Mouse (Mus musculus) forebrain, embryonic 15.5 days (tissue): ENCODE measurements around the gene Cdc42se1. TPM values are rescaled to one million over a fixed set of nuclear protein-coding genes. Genes with fewer than 3 reads are reported as not detected.

Source experiments
- ATAC-seq: fragments of 200-750 bp; cut with Nextera tagmentation; replicated peaks from 2 replicates; pipeline ENCODE4 v1.8.0; 2017; ENCODE audit warnings: mild to moderate bottlenecking, moderate TSS enrichment, moderate library complexity
- H3K27ac ChIP-seq: fragments of 300-500 bp; sonication (generic); replicated peaks from 2 replicates; pipeline ENCODE4 v1.5.1; 2015; ENCODE audit warnings: mild to moderate bottlenecking, inconsistent platforms
- H3K27me3 ChIP-seq: fragments of 300-500 bp; sonication (generic); 2 replicates; pipeline ENCODE4 v1.6.1; 2015; ENCODE audit warnings: inconsistent platforms
- H3K36me3 ChIP-seq: fragments of 300-500 bp; sonication (generic); 2 replicates; pipeline ENCODE4 v1.6.1; 2015; ENCODE audit warnings: mild to moderate bottlenecking, inconsistent platforms
- H3K4me1 ChIP-seq: fragments of 300-500 bp; sonication (generic); 2 replicates; pipeline ENCODE4 v1.6.1; 2015; ENCODE audit warnings: inconsistent platforms
- H3K4me2 ChIP-seq: fragments of 300-500 bp; sonication (generic); replicated peaks from 2 replicates; pipeline ENCODE4 v1.6.1; 2015; ENCODE audit warnings: mild to moderate bottlenecking, inconsistent platforms
- H3K4me3 ChIP-seq: fragments of 300-500 bp; sonication (generic); 2 replicates; pipeline ENCODE4 v1.5.1; 2015; ENCODE audit warnings: mild to moderate bottlenecking, inconsistent platforms
- H3K9ac ChIP-seq: fragments of 300-500 bp; sonication (generic); replicated peaks from 2 replicates; pipeline ENCODE4 v1.6.1; 2015; ENCODE audit warnings: mild to moderate bottlenecking, inconsistent platforms
- H3K9me3 ChIP-seq: fragments of 300-500 bp; sonication (generic); 2 replicates; pipeline ENCODE4 v1.6.1; 2016; ENCODE audit warnings: inconsistent platforms
- WGBS: fragments of 180-500 bp; shearing (Covaris S2); methylation state at CpG from one replicate; pipeline ENCODE4 v1.1.7; 2015; ENCODE audit warnings: mixed read lengths; 5-methylcytosine and 5-hydroxymethylcytosine counted together
- polyA plus RNA-seq: library from polyadenylated mRNA; unstranded; fragments of >200 nt; fragmentation: Nextera tagmentation; extraction: Ambion mirVana; gene quantifications from 2 replicates; pipeline ENCODE4 v1.2.1, GENCODE M21; 2015

Cdc42se1 gene
- polyA plus RNA-seq: 88.5 and 90.0 TPM in 2 replicates

- peak within 1 kb of the TSS; percentile 90 for H3K4me2 ChIP-seq
- H3K4me3 ChIP-seq: peak within 1 kb of the TSS; percentile 97
- peak; percentile 92 for ATAC-seq
- H3K9me3 ChIP-seq: no peaks in the 10 kb centered on the region
- WGBS: under 1% methylated on average over 63 of the region's 64 CpGs
- H3K9ac ChIP-seq: peak within 1 kb of the TSS; percentile 97
- H3K27me3 ChIP-seq: no peaks in the 10 kb centered on the region
- H3K4me1 ChIP-seq: peaks cover 63% of the 10 kb centered on the region
- H3K36me3 ChIP-seq: peaks cover 42% of the 10 kb centered on the region
- H3K27ac ChIP-seq: peak within 1 kb of the TSS; percentile 99
Measured at GRCm38 (mm10) chr3:95228148-95228893, at the start of gene Cdc42se1. TSS of gene Cdc42se1 (plus strand) at chr3:95228732.

DNA sequence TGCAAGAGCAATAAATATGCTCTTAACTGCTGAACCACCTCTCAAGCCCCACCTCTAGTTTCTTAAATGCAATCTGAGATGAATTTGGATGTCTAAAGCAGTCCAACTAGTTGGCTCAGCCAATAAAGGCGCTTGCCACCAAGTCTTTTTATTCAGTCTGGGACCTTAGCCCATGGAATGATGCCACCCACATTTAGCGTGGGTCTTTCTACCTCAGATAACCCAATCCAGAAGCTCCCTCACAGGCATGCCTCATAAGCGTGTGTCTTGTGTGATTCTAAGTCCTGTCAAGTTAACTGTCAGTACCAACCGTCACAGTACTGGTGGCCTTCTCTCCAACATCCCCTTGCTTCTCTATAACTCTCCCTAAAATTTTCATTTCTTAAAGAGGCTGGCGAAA lies 49.6 kb upstream of the Cdc42se1 start:
- H3K9me3 ChIP-seq: no peaks in the 10 kb centered on the region
- no peak overlapping the region for H3K4me2 ChIP-seq
- 75% methylated on average over 5 of the region's 5 CpGs for WGBS
- no peak for ATAC-seq
- no peak overlapping the region for H3K27ac ChIP-seq
- no peak overlapping the region for H3K4me3 ChIP-seq
- no peak overlapping the region for H3K9ac ChIP-seq
- no peaks in the 10 kb centered on the region; the same call in 1 of the 2 replicates for H3K27me3 ChIP-seq
- H3K4me1 ChIP-seq: peaks cover 2% of the 10 kb centered on the region
- H3K36me3 ChIP-seq: peaks cover 1% of the 10 kb centered on the region; the same call in 1 of the 2 replicates

DNA sequence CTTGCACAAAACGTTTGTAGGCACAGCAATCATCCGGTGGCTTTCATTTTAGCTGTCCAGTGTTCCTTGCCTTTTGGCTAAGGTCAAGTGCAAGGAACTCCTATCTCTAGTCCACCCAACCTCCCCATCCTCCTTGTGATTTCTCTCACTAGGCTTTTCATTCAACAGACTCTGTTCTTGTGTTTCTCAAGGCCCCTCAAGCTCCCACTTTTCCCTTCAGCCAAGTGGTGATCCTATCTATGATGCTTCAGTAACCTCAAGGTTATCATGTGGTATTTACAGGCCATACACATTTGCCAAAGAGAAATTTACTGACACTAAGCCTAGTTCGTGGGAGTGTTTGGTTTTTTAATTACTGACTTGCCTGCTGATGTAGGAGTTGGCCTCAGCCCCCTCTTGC lies 48.6 kb upstream of the Cdc42se1 start:
- no peak for ATAC-seq
- WGBS: 75% methylated on average over 3 of the region's 3 CpGs
- H3K9me3 ChIP-seq: no peaks in the 10 kb centered on the region
- no peaks in the 10 kb centered on the region for H3K4me1 ChIP-seq
- no peak overlapping the region for H3K4me2 ChIP-seq
- H3K4me3 ChIP-seq: no peak overlapping the region
- peaks cover 3% of the 10 kb centered on the region; the same call in 1 of the 2 replicates for H3K36me3 ChIP-seq
- H3K27ac ChIP-seq: no peak overlapping the region
- H3K27me3 ChIP-seq: no peaks in the 10 kb centered on the region
- H3K9ac ChIP-seq: no peak overlapping the region

DNA sequence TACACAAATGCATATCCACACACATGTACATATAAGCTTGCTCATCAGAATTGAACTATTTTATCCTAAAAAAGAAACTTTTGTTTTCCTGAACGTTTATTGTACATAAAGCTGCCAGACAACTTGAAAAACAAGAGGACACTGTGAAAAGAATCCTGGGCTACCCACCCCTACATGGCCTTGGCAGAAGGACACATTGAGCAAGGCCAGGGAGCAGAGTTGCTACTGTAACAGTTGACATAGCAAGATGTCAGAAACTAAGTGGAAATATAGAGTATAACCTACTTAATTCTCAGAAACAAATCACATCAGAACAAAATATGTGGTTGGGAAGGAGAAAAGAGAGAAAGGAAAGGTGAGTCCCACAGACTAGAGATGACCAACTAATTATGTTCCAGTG lies 46.7 kb upstream of the Cdc42se1 start:
- no peak overlapping the region for H3K4me2 ChIP-seq
- no peak for ATAC-seq
- H3K27me3 ChIP-seq: no peaks in the 10 kb centered on the region
- H3K27ac ChIP-seq: no peak overlapping the region
- H3K4me3 ChIP-seq: no peak overlapping the region
- H3K9me3 ChIP-seq: no peaks in the 10 kb centered on the region
- WGBS: 58% methylated on average over 1 of the region's 1 CpGs
- H3K4me1 ChIP-seq: no peaks in the 10 kb centered on the region
- H3K9ac ChIP-seq: no peak overlapping the region
- peaks cover 13% of the 10 kb centered on the region; the same call in 1 of the 2 replicates for H3K36me3 ChIP-seq

DNA sequence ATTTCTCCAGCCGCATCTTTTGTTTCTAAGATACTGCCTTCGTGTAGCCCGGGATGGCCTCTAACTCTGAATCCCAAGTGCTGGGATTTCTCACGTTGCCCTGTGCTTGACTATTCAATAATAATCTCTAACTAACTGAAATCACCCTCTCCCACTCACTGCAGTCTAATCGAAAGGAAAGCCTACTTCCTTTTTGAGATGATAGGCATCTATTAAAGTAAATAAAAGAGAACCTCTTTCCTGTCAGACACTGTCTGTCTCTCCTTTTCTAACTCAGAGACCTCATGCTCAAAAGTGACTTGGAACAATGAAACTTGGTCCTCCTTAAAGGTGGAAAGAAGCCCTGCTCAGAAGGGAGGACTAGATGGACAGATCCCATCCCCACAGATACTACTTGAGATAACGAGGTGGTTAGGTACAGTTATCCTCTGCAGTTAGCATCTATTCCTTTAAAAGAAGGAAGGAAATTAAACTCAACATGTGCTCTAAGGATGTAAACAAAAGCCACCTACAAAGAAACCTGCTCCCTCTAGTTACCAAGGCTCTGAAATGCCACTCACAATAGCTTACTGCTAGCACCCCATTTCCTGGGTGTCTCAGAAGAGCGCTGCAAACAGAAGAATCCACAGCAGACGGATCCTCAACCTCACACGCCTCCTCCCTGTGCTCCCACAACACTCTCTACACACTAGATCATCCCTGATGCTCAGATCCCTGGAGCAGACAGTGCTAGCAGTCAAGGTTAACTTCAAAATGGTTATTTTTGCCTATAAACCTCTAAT lies 43.5 kb upstream of the Cdc42se1 start:
- Histone ChIP-seq H3K4me3 (no peak overlapping the region), H3K9me3 (no peaks in the 10 kb centered on the region), H3K4me2 (no peak overlapping the region), H3K4me1 (no peaks in the 10 kb centered on the region), H3K27ac (no peak overlapping the region), H3K36me3 (peaks cover 39% of the 10 kb centered on the region), H3K27me3 (no peaks in the 10 kb centered on the region), H3K9ac (no peak overlapping the region)
- no peak for ATAC-seq
- WGBS: 91% methylated on average over 9 of the region's 9 CpGs

- no peak overlapping the region for H3K4me3 ChIP-seq
- no peak overlapping the region for H3K9ac ChIP-seq
- H3K27ac ChIP-seq: no peak overlapping the region
- H3K9me3 ChIP-seq: no peaks in the 10 kb centered on the region
- no peak overlapping the region for H3K4me2 ChIP-seq
- WGBS: 93% methylated on average over 2 of the region's 2 CpGs
- H3K27me3 ChIP-seq: no peaks in the 10 kb centered on the region
- no peak for ATAC-seq
- peaks cover 44% of the 10 kb centered on the region for H3K36me3 ChIP-seq
- no peaks in the 10 kb centered on the region for H3K4me1 ChIP-seq
Measured at GRCm38 (mm10) chr3:95186100-95186499, 42.4 kb upstream of the Cdc42se1 start.

GRCm38 (mm10) chr3:95186888-95187287 lies 41.6 kb upstream of the Cdc42se1 start:
- H3K4me1 ChIP-seq: no peaks in the 10 kb centered on the region
- 90% methylated on average over 6 of the region's 6 CpGs for WGBS
- H3K4me2 ChIP-seq: no peak overlapping the region
- no peak overlapping the region for H3K9ac ChIP-seq
- peaks cover 44% of the 10 kb centered on the region for H3K36me3 ChIP-seq
- no peak overlapping the region for H3K27ac ChIP-seq
- H3K4me3 ChIP-seq: no peak overlapping the region
- no peaks in the 10 kb centered on the region for H3K9me3 ChIP-seq
- no peak for ATAC-seq
- no peaks in the 10 kb centered on the region for H3K27me3 ChIP-seq

DNA sequence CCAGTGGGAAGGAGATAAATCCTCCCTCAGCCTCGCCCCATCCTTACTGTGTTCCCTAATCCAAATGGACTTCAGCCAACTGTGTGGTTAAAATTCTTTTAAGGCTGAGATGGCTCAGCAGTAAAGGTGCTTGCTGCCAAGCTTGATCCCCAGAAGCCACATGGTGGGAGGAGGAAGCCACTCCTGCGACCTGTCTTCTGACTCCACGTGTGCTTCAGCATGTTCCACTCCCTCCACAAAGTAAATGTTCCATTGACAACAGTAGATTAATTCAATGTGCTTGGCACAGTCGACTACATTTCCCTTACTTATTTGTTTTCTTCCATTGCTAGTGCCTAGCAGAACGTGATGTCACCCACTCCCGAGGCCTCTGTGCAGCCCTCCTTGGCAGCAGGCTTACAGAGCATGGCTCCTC lies 33.8 kb upstream of the Cdc42se1 start:
- Histone ChIP-seq H3K4me1 (no peaks in the 10 kb centered on the region), H3K27ac (no peak overlapping the region), H3K9me3 (no peaks in the 10 kb centered on the region), H3K4me2 (no peak overlapping the region), H3K4me3 (no peak overlapping the region), H3K9ac (no peak overlapping the region), H3K27me3 (no peaks in the 10 kb centered on the region), H3K36me3 (peaks cover 46% of the 10 kb centered on the region)
- 69% methylated on average over 6 of the region's 6 CpGs for WGBS
- no peak for ATAC-seq

GRCm38 (mm10) chr3:95195772-95196171 lies 32.8 kb upstream of the Cdc42se1 start:
- no peak for ATAC-seq
- no peaks in the 10 kb centered on the region for H3K27me3 ChIP-seq
- H3K4me2 ChIP-seq: no peak overlapping the region
- no peaks in the 10 kb centered on the region for H3K4me1 ChIP-seq
- no peak overlapping the region for H3K9ac ChIP-seq
- peaks cover 43% of the 10 kb centered on the region for H3K36me3 ChIP-seq
- WGBS: 86% methylated on average over 2 of the region's 2 CpGs
- no peak overlapping the region for H3K27ac ChIP-seq
- H3K4me3 ChIP-seq: no peak overlapping the region
- H3K9me3 ChIP-seq: no peaks in the 10 kb centered on the region

DNA sequence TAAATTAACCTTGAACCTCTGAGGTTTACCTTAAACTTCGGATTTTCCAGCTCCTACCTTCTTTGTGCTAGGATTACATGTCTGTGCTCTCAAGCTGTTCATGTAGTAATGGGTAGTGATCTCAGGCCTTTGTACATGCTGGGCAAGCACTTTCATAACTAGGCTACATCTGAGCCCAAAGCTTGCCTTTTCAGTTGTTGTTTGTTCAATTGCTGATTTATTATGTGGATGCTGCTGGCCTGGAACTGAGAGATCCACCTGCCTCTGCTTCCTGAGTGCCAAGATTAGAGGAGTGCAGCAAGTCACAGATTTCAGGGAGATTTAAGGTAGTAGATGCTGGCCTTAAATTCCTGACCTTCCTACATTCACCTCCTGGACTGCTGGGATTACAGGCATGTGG lies 29.4 kb upstream of the Cdc42se1 start:
- H3K36me3 ChIP-seq: peaks cover 59% of the 10 kb centered on the region
- no peak overlapping the region for H3K9ac ChIP-seq
- 83% methylated on average over 1 of the region's 1 CpGs for WGBS
- no peaks in the 10 kb centered on the region for H3K9me3 ChIP-seq
- no peak overlapping the region for H3K4me3 ChIP-seq
- H3K27me3 ChIP-seq: no peaks in the 10 kb centered on the region
- no peak overlapping the region for H3K4me2 ChIP-seq
- H3K4me1 ChIP-seq: no peaks in the 10 kb centered on the region
- ATAC-seq: no peak
- H3K27ac ChIP-seq: no peak overlapping the region

DNA sequence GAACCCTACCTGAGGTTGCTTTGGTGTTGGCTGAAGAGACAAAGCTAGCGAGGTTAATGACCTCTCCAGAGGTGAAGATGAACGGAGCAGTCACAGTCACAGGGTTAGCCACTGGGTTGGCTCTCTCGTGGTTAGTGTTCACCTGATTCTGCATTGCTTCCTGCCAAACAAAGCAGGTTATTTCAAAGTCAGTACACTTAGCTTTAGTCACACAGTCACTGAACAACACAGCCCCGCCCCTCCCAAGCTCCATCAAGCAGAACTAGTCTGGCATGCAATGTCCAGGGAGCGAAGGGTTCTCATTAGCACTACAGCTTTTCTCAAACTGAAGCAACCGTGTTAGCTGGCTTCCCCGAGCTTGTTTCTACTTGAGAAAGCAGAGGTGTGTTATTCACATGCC lies 28.4 kb upstream of the Cdc42se1 start:
- no peak overlapping the region; the same call in 1 of the 2 replicates for H3K27ac ChIP-seq
- ATAC-seq: no peak
- H3K27me3 ChIP-seq: no peaks in the 10 kb centered on the region
- H3K9ac ChIP-seq: no peak overlapping the region
- no peaks in the 10 kb centered on the region for H3K9me3 ChIP-seq
- 74% methylated on average over 7 of the region's 7 CpGs for WGBS
- H3K4me2 ChIP-seq: no peak overlapping the region
- no peaks in the 10 kb centered on the region for H3K4me1 ChIP-seq
- H3K36me3 ChIP-seq: peaks cover 62% of the 10 kb centered on the region
- H3K4me3 ChIP-seq: no peak overlapping the region

DNA sequence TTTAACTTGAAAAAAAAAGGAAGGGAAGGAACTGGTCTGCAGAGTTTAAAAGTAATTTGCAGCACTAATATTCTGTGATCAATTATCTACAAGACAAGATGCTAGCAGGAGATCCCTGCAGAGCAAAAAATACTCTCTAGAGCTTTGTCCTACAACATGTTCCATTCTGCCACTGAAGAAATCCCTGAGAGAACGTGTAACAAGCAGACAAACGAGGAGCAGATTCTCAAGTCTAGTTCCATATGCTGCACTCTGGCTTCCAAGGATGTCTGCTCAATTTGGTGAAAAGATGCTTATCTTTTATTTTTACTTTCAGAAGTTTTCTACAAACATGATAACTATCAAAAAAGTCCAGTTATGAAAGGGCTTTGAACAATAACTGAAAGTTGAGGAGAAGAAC lies 28.0 kb upstream of the Cdc42se1 start:
- Histone ChIP-seq H3K4me3 (no peak overlapping the region), H3K9me3 (no peaks in the 10 kb centered on the region), H3K9ac (no peak overlapping the region), H3K27ac (no peak overlapping the region; the same call in 1 of the 2 replicates), H3K27me3 (no peaks in the 10 kb centered on the region), H3K4me2 (no peak overlapping the region), H3K4me1 (no peaks in the 10 kb centered on the region), H3K36me3 (peaks cover 62% of the 10 kb centered on the region)
- WGBS: 58% methylated on average over 2 of the region's 2 CpGs
- no peak for ATAC-seq
